Mouse (Mus musculus) neural tube, embryonic 15.5 days (tissue): Measurements from ENCODE around the gene Srd5a1. TPM values are rescaled to one million over a fixed set of nuclear protein-coding genes. Genes with fewer than 3 reads are reported as not detected.

Source experiments
- ATAC-seq: fragments of 200-750 bp; cut with Nextera tagmentation; 2 replicates; pipeline ENCODE4 v1.8.0; 2017; ENCODE audit warnings: mild to moderate bottlenecking, moderate TSS enrichment, moderate library complexity; ENCODE audit not compliant: low FRiP score
- H3K27ac ChIP-seq: fragments of 300-500 bp; sonication (generic); replicated peaks from 2 replicates; pipeline ENCODE4 v1.5.1; 2015; ENCODE audit warnings: mild to moderate bottlenecking, inconsistent platforms
- H3K27me3 ChIP-seq: fragments of 300-500 bp; sonication (generic); replicated peaks from 2 replicates; pipeline ENCODE4 v1.6.1; 2015; ENCODE audit warnings: inconsistent platforms
- H3K36me3 ChIP-seq: fragments of 300-500 bp; sonication (generic); 2 replicates; pipeline ENCODE4 v1.6.1; 2015; ENCODE audit warnings: inconsistent platforms
- H3K4me1 ChIP-seq: fragments of 300-500 bp; sonication (generic); 2 replicates; pipeline ENCODE4 v1.6.1; 2015; ENCODE audit warnings: inconsistent platforms
- H3K4me2 ChIP-seq: fragments of 300-500 bp; sonication (generic); 2 replicates; pipeline ENCODE4 v1.6.1; 2015; ENCODE audit warnings: inconsistent platforms, mild to moderate bottlenecking, moderate library complexity
- H3K4me3 ChIP-seq: fragments of 300-500 bp; sonication (generic); replicated peaks from 2 replicates; pipeline ENCODE4 v1.5.1; 2015; ENCODE audit warnings: mild to moderate bottlenecking, inconsistent platforms
- H3K9ac ChIP-seq: fragments of 300-500 bp; sonication (generic); replicated peaks from 2 replicates; pipeline ENCODE4 v1.6.1; 2015; ENCODE audit warnings: mild to moderate bottlenecking, inconsistent platforms
- H3K9me3 ChIP-seq: fragments of 300-500 bp; sonication (generic); replicated peaks from 2 replicates; pipeline ENCODE4 v1.6.1; 2016; ENCODE audit warnings: inconsistent platforms
- WGBS: fragments of 180-500 bp; shearing (Covaris S2); methylation state at CpG from one replicate; pipeline ENCODE4 v1.1.7; 2015; ENCODE audit warnings: mixed read lengths; 5-methylcytosine and 5-hydroxymethylcytosine counted together
- polyA plus RNA-seq: library from polyadenylated mRNA; unstranded; fragments of >200 nt; fragmentation: Nextera tagmentation; extraction: Ambion mirVana; gene quantifications from 2 replicates; pipeline ENCODE4 v1.2.1, GENCODE M21; 2015

The Srd5a1 gene
- polyA plus RNA-seq, 1 experiment from 2014 or later, result 26.4 TPM

- Histone ChIP-seq H3K4me3 (peak overlapping the region; percentile 79), H3K9ac (peak overlapping the region; percentile 82), H3K4me2 (peak overlapping the region; percentile 92), H3K4me1 (peaks cover 51% of the 10 kb centered on the region), H3K27me3 (no peaks in the 10 kb centered on the region), H3K36me3 (no peaks in the 10 kb centered on the region), H3K27ac (peak overlapping the region; percentile 91), H3K9me3 (no peaks in the 10 kb centered on the region)
- WGBS, result under 1% methylated on average over 74 of the region's 86 CpGs
- peak; percentile 93 for ATAC-seq
Observed at GRCm38 (mm10) chr13:69534654-69535551, 76.3 kb downstream of the Srd5a1 start.

GRCm38 (mm10) chr13:69534334-69534653, 76.9 kb downstream of the Srd5a1 start, which contains the start of gene Tent4a:
TSS of gene Tent4a (minus strand) at chr13:69534617.
- H3K4me3 ChIP-seq, result peak within 1 kb of the TSS; percentile 79
- no peaks in the 10 kb centered on the region for H3K36me3 ChIP-seq
- peak; percentile 80 for ATAC-seq
- peak within 1 kb of the TSS; percentile 92 for H3K4me2 ChIP-seq
- peak within 1 kb of the TSS; percentile 91 for H3K27ac ChIP-seq
- 1% methylated on average over 21 of the region's 57 CpGs for WGBS
- H3K9me3 ChIP-seq, result no peaks in the 10 kb centered on the region
- H3K9ac ChIP-seq, result peak within 1 kb of the TSS; percentile 82
- H3K27me3 ChIP-seq, result no peaks in the 10 kb centered on the region
- peaks cover 54% of the 10 kb centered on the region for H3K4me1 ChIP-seq

GRCm38 (mm10) chr13:69533405-69534333, 77.6 kb downstream of the Srd5a1 start, which contains the start of gene Nsun2:
TSS of gene Nsun2 (plus strand) at chr13:69533746.
- no peaks in the 10 kb centered on the region for H3K36me3 ChIP-seq
- H3K9ac ChIP-seq, result peak within 1 kb of the TSS; percentile 79
- H3K4me1 ChIP-seq, result peaks cover 50% of the 10 kb centered on the region
- peak; percentile 15 for ATAC-seq
- no peaks in the 10 kb centered on the region for H3K27me3 ChIP-seq
- under 1% methylated on average over 96 of the region's 155 CpGs for WGBS
- H3K4me3 ChIP-seq, result peak within 1 kb of the TSS; percentile 79
- H3K27ac ChIP-seq, result peak within 1 kb of the TSS; percentile 91
- H3K4me2 ChIP-seq, result peak within 1 kb of the TSS; percentile 92
- no peaks in the 10 kb centered on the region for H3K9me3 ChIP-seq

- ATAC-seq, result no peak
- peak overlapping the region; percentile 91 for H3K27ac ChIP-seq
- peak overlapping the region; percentile 79 for H3K9ac ChIP-seq
- no peaks in the 10 kb centered on the region for H3K27me3 ChIP-seq
- no peaks in the 10 kb centered on the region for H3K36me3 ChIP-seq
- H3K4me1 ChIP-seq, result peaks cover 56% of the 10 kb centered on the region
- H3K4me3 ChIP-seq, result peak overlapping the region; percentile 79
- H3K4me2 ChIP-seq, result peak overlapping the region; percentile 92
- H3K9me3 ChIP-seq, result no peaks in the 10 kb centered on the region
- WGBS, result 5% methylated on average over 9 of the region's 9 CpGs
Observed at GRCm38 (mm10) chr13:69532893-69533404, 78.3 kb downstream of the Srd5a1 start.

- peaks cover 61% of the 10 kb centered on the region for H3K4me1 ChIP-seq
- WGBS, result 21% methylated on average over 14 of the region's 14 CpGs
- H3K27ac ChIP-seq, result no peak overlapping the region
- peak overlapping the region; percentile 92 for H3K4me2 ChIP-seq
- H3K4me3 ChIP-seq, result peak overlapping the region; percentile 79
- H3K9ac ChIP-seq, result peak overlapping the region; percentile 79
- no peaks in the 10 kb centered on the region for H3K9me3 ChIP-seq
- ATAC-seq, result no peak
- no peaks in the 10 kb centered on the region for H3K27me3 ChIP-seq
- H3K36me3 ChIP-seq, result no peaks in the 10 kb centered on the region
Observed at GRCm38 (mm10) chr13:69532101-69532892, 78.9 kb downstream of the Srd5a1 start.

GRCm38 (mm10) chr13:69531431-69531830, 79.8 kb downstream of the Srd5a1 start:
- H3K9me3 ChIP-seq, result no peaks in the 10 kb centered on the region
- no peaks in the 10 kb centered on the region for H3K27me3 ChIP-seq
- H3K9ac ChIP-seq, result peak overlapping the region; percentile 79; the same call in 1 of the 2 replicates
- ATAC-seq, result no peak
- peak overlapping the region; percentile 92 for H3K4me2 ChIP-seq
- H3K4me1 ChIP-seq, result peaks cover 66% of the 10 kb centered on the region
- H3K4me3 ChIP-seq, result peak overlapping the region; percentile 79
- no peaks in the 10 kb centered on the region for H3K36me3 ChIP-seq
- WGBS, result 46% methylated on average over 6 of the region's 6 CpGs
- H3K27ac ChIP-seq, result no peak overlapping the region

GRCm38 (mm10) chr13:69530951-69531350, 80.3 kb downstream of the Srd5a1 start:
- H3K36me3 ChIP-seq, result no peaks in the 10 kb centered on the region
- H3K27me3 ChIP-seq, result no peaks in the 10 kb centered on the region
- H3K4me2 ChIP-seq, result peak overlapping the region; percentile 92
- H3K4me3 ChIP-seq, result peak overlapping the region; percentile 79
- no peaks in the 10 kb centered on the region for H3K9me3 ChIP-seq
- ATAC-seq, result no peak
- 86% methylated on average over 6 of the region's 6 CpGs for WGBS
- H3K27ac ChIP-seq, result no peak overlapping the region
- H3K4me1 ChIP-seq, result peaks cover 68% of the 10 kb centered on the region
- H3K9ac ChIP-seq, result peak overlapping the region; percentile 11; the same call in 1 of the 2 replicates

- H3K36me3 ChIP-seq, result no peaks in the 10 kb centered on the region
- no peaks in the 10 kb centered on the region for H3K9me3 ChIP-seq
- H3K27me3 ChIP-seq, result no peaks in the 10 kb centered on the region
- H3K9ac ChIP-seq, result no peak overlapping the region
- ATAC-seq, result no peak
- H3K4me2 ChIP-seq, result peak overlapping the region; percentile 92
- peak overlapping the region; percentile 5; the same call in 1 of the 2 replicates for H3K4me3 ChIP-seq
- peaks cover 67% of the 10 kb centered on the region for H3K4me1 ChIP-seq
- 73% methylated on average over 3 of the region's 3 CpGs for WGBS
- H3K27ac ChIP-seq, result no peak overlapping the region
Observed at GRCm38 (mm10) chr13:69530156-69530555, 81.1 kb downstream of the Srd5a1 start.

GRCm38 (mm10) chr13:69528531-69528930, 82.7 kb downstream of the Srd5a1 start:
- H3K4me1 ChIP-seq, result peaks cover 83% of the 10 kb centered on the region

GRCm38 (mm10) chr13:69525867-69526266, 85.4 kb downstream of the Srd5a1 start:
- H3K27ac ChIP-seq, result no peak overlapping the region
- H3K4me3 ChIP-seq, result no peak overlapping the region
- H3K27me3 ChIP-seq, result no peaks in the 10 kb centered on the region
- H3K9me3 ChIP-seq, result no peaks in the 10 kb centered on the region
- no peak overlapping the region for H3K9ac ChIP-seq
- ATAC-seq, result no peak
- H3K36me3 ChIP-seq, result no peaks in the 10 kb centered on the region
- 64% methylated on average over 4 of the region's 4 CpGs for WGBS
- H3K4me2 ChIP-seq, result no peak overlapping the region
- H3K4me1 ChIP-seq, result peaks cover 87% of the 10 kb centered on the region

More at GRCm38 (mm10) chr13:69528531-69528930, 82.7 kb downstream of the Srd5a1 start:
- no peak overlapping the region for H3K4me3 ChIP-seq
- ATAC-seq, result no peak
- WGBS, result 75% methylated on average over 7 of the region's 7 CpGs
- H3K36me3 ChIP-seq, result no peaks in the 10 kb centered on the region
- H3K9me3 ChIP-seq, result no peaks in the 10 kb centered on the region
- H3K27me3 ChIP-seq, result no peaks in the 10 kb centered on the region
- no peak overlapping the region for H3K9ac ChIP-seq
- no peak overlapping the region for H3K4me2 ChIP-seq
- no peak overlapping the region for H3K27ac ChIP-seq
